Mouse (Mus musculus) limb, embryonic 11.5 days (tissue): ENCODE measurements around the gene Vopp1. TPM values are rescaled to one million over a fixed set of nuclear protein-coding genes. Genes with fewer than 3 reads are reported as not detected.

ENCODE experiments used
- ATAC-seq: fragments of 200-750 bp; cut with Nextera tagmentation; 2 replicates; pipeline ENCODE4 v1.8.0; 2017; ENCODE audit warnings: low read depth; ENCODE audit not compliant: insufficient number of reproducible peaks, low FRiP score, low TSS enrichment
- DNase-seq: peaks from one replicate; pipeline ENCODE4 v3.0.0-alpha.2; 2015; ENCODE audit warnings: low spot score
- H3K27ac ChIP-seq: fragments of 300-500 bp; sonication (generic); replicated peaks from 2 replicates; pipeline ENCODE4 v1.5.1; 2014; ENCODE audit warnings: low read depth, mild to moderate bottlenecking, low read length
- H3K27me3 ChIP-seq: fragments of 300-500 bp; sonication (generic); 2 replicates; pipeline ENCODE4 v1.6.1; 2014; ENCODE audit warnings: mild to moderate bottlenecking, low read length, mixed read lengths; ENCODE audit not compliant: control insufficient read depth, insufficient read depth
- H3K36me3 ChIP-seq: fragments of 300-500 bp; sonication (generic); 2 replicates; pipeline ENCODE4 v1.6.1; 2014; ENCODE audit warnings: mild to moderate bottlenecking, low read length, moderate library complexity, mixed read lengths; ENCODE audit not compliant: control insufficient read depth, insufficient read depth
- H3K4me1 ChIP-seq: fragments of 300-500 bp; sonication (generic); 2 replicates; pipeline ENCODE4 v1.6.1; 2014; ENCODE audit warnings: low read length, mixed read lengths; ENCODE audit not compliant: control insufficient read depth, insufficient read depth
- H3K4me2 ChIP-seq: fragments of 300-500 bp; sonication (generic); 2 replicates; pipeline ENCODE4 v1.6.1; 2014; ENCODE audit warnings: low read depth, mild to moderate bottlenecking, moderate library complexity; ENCODE audit not compliant: severe bottlenecking
- H3K4me3 ChIP-seq: fragments of 300-500 bp; sonication (generic); 2 replicates; pipeline ENCODE4 v1.5.1; 2014; ENCODE audit warnings: low read depth, low read length
- H3K9ac ChIP-seq: fragments of 300-500 bp; sonication (generic); 2 replicates; pipeline ENCODE4 v1.6.1; 2014; ENCODE audit warnings: mild to moderate bottlenecking, low read length
- H3K9me3 ChIP-seq: fragments of 300-500 bp; sonication (generic); 2 replicates; pipeline ENCODE4 v1.6.1; 2016; ENCODE audit warnings: low read length; ENCODE audit not compliant: control insufficient read depth
- WGBS: fragments of 180-500 bp; shearing (Covaris S2); extraction: QIAGEN DNeasy Blood & Tissue Kit; methylation state at CpG from one replicate; pipeline ENCODE4 v1.1.7; 2014; 5-methylcytosine and 5-hydroxymethylcytosine counted together
- polyA plus RNA-seq: library from polyadenylated mRNA; unstranded; fragments of >200 nt; fragmentation: Nextera tagmentation; extraction: Ambion mirVana; gene quantifications from 2 replicates; pipeline ENCODE4 v1.2.1, GENCODE M21; 2014

Vopp1 gene
- polyA plus RNA-seq, 1 experiment from 2014 or later: 37.1 TPM

GRCm38 (mm10) chr6:57768948-57769525, 55.9 kb downstream of the Vopp1 start:
- DNase-seq (no peak), ATAC-seq (no peak)
- H3K27me3 ChIP-seq: no peaks in the 10 kb centered on the region
- no peak overlapping the region for H3K27ac ChIP-seq
- H3K4me2 ChIP-seq: no peak overlapping the region
- no peak overlapping the region for H3K9ac ChIP-seq
- WGBS: 95% methylated on average over 7 of the region's 7 CpGs
- no peaks in the 10 kb centered on the region for H3K9me3 ChIP-seq
- H3K4me3 ChIP-seq: no peak overlapping the region
- H3K36me3 ChIP-seq: no peaks in the 10 kb centered on the region; the same call in 1 of the 2 replicates
- no peaks in the 10 kb centered on the region for H3K4me1 ChIP-seq

GRCm38 (mm10) chr6:57767112-57767868, 57.7 kb downstream of the Vopp1 start:
- ATAC-seq (no peak), DNase-seq (no peak)
- Histone ChIP-seq H3K4me1 (no peaks in the 10 kb centered on the region), H3K27me3 (no peaks in the 10 kb centered on the region), H3K9ac (no peak overlapping the region), H3K27ac (no peak overlapping the region), H3K4me2 (no peak overlapping the region), H3K4me3 (no peak overlapping the region), H3K9me3 (no peaks in the 10 kb centered on the region), H3K36me3 (peaks cover 3% of the 10 kb centered on the region; the same call in 1 of the 2 replicates)
- WGBS: 82% methylated on average over 8 of the region's 8 CpGs

GRCm38 (mm10) chr6:57766287-57766686, 58.7 kb downstream of the Vopp1 start:
- no peak overlapping the region for H3K9ac ChIP-seq
- ATAC-seq (no peak), DNase-seq (no peak)
- 84% methylated on average over 1 of the region's 1 CpGs for WGBS
- no peaks in the 10 kb centered on the region for H3K4me1 ChIP-seq
- no peak overlapping the region for H3K4me2 ChIP-seq
- no peak overlapping the region for H3K27ac ChIP-seq
- peaks cover 4% of the 10 kb centered on the region; the same call in 1 of the 2 replicates for H3K36me3 ChIP-seq
- no peaks in the 10 kb centered on the region for H3K9me3 ChIP-seq
- H3K27me3 ChIP-seq: no peaks in the 10 kb centered on the region
- H3K4me3 ChIP-seq: no peak overlapping the region

- peaks cover 4% of the 10 kb centered on the region; the same call in 1 of the 2 replicates for H3K36me3 ChIP-seq
- no peak for DNase-seq
- no peaks in the 10 kb centered on the region for H3K27me3 ChIP-seq
- H3K9ac ChIP-seq: no peak overlapping the region
- H3K27ac ChIP-seq: no peak overlapping the region
- H3K4me3 ChIP-seq: no peak overlapping the region
- H3K4me2 ChIP-seq: no peak overlapping the region
- no peaks in the 10 kb centered on the region for H3K4me1 ChIP-seq
- H3K9me3 ChIP-seq: no peaks in the 10 kb centered on the region
- no peak for ATAC-seq
- 80% methylated on average over 3 of the region's 3 CpGs for WGBS
Measured at GRCm38 (mm10) chr6:57765095-57765878, 59.7 kb downstream of the Vopp1 start.

GRCm38 (mm10) chr6:57763054-57763453, 61.9 kb downstream of the Vopp1 start:
- Histone ChIP-seq H3K27ac (no peak overlapping the region), H3K4me2 (no peak overlapping the region), H3K9ac (no peak overlapping the region), H3K4me3 (no peak overlapping the region), H3K4me1 (no peaks in the 10 kb centered on the region), H3K27me3 (no peaks in the 10 kb centered on the region), H3K36me3 (peaks cover 4% of the 10 kb centered on the region; the same call in 1 of the 2 replicates), H3K9me3 (no peaks in the 10 kb centered on the region)
- ATAC-seq (no peak), DNase-seq (no peak)

- Histone ChIP-seq H3K4me2 (no peak overlapping the region), H3K27ac (no peak overlapping the region), H3K9me3 (no peaks in the 10 kb centered on the region), H3K4me1 (no peaks in the 10 kb centered on the region), H3K27me3 (no peaks in the 10 kb centered on the region), H3K4me3 (no peak overlapping the region), H3K9ac (no peak overlapping the region), H3K36me3 (no peaks in the 10 kb centered on the region)
- 94% methylated on average over 9 of the region's 9 CpGs for WGBS
- DNase-seq: no peak
- ATAC-seq: no peak
Measured at GRCm38 (mm10) chr6:57753962-57754759, 70.8 kb downstream of the Vopp1 start.

GRCm38 (mm10) chr6:57745748-57746129, 79.2 kb downstream of the Vopp1 start:
- no peaks in the 10 kb centered on the region for H3K36me3 ChIP-seq
- no peak overlapping the region for H3K9ac ChIP-seq
- no peaks in the 10 kb centered on the region for H3K9me3 ChIP-seq
- no peak overlapping the region for H3K27ac ChIP-seq
- WGBS: 95% methylated on average over 2 of the region's 2 CpGs
- DNase-seq: no peak
- no peaks in the 10 kb centered on the region for H3K27me3 ChIP-seq
- H3K4me3 ChIP-seq: no peak overlapping the region
- no peak overlapping the region for H3K4me2 ChIP-seq
- ATAC-seq: no peak
- no peaks in the 10 kb centered on the region for H3K4me1 ChIP-seq
